Mouse (Mus musculus) limb, embryonic 11.5 days (tissue): Measurements from ENCODE around the gene Magi3. TPM values are rescaled to one million over a fixed set of nuclear protein-coding genes. Genes with fewer than 3 reads are reported as not detected.
A peak's percentile ranks its signal among the peaks of the same experiment; 100 is the strongest.

Source experiments
- ATAC-seq: fragments of 200-750 bp; cut with Nextera tagmentation; 2 replicates; pipeline ENCODE4 v1.8.0; 2017; ENCODE audit warnings: low read depth; ENCODE audit not compliant: insufficient number of reproducible peaks, low FRiP score, low TSS enrichment
- DNase-seq: peaks from one replicate; pipeline ENCODE4 v3.0.0-alpha.2; 2015; ENCODE audit warnings: low spot score
- H3K27ac ChIP-seq: fragments of 300-500 bp; sonication (generic); replicated peaks from 2 replicates; pipeline ENCODE4 v1.5.1; 2014; ENCODE audit warnings: low read depth, mild to moderate bottlenecking, low read length
- H3K27me3 ChIP-seq: fragments of 300-500 bp; sonication (generic); 2 replicates; pipeline ENCODE4 v1.6.1; 2014; ENCODE audit warnings: mild to moderate bottlenecking, low read length, mixed read lengths; ENCODE audit not compliant: control insufficient read depth, insufficient read depth
- H3K36me3 ChIP-seq: fragments of 300-500 bp; sonication (generic); 2 replicates; pipeline ENCODE4 v1.6.1; 2014; ENCODE audit warnings: mild to moderate bottlenecking, low read length, moderate library complexity, mixed read lengths; ENCODE audit not compliant: control insufficient read depth, insufficient read depth
- H3K4me1 ChIP-seq: fragments of 300-500 bp; sonication (generic); 2 replicates; pipeline ENCODE4 v1.6.1; 2014; ENCODE audit warnings: low read length, mixed read lengths; ENCODE audit not compliant: control insufficient read depth, insufficient read depth
- H3K4me2 ChIP-seq: fragments of 300-500 bp; sonication (generic); 2 replicates; pipeline ENCODE4 v1.6.1; 2014; ENCODE audit warnings: low read depth, mild to moderate bottlenecking, moderate library complexity; ENCODE audit not compliant: severe bottlenecking
- H3K4me3 ChIP-seq: fragments of 300-500 bp; sonication (generic); 2 replicates; pipeline ENCODE4 v1.5.1; 2014; ENCODE audit warnings: low read depth, low read length
- H3K9ac ChIP-seq: fragments of 300-500 bp; sonication (generic); 2 replicates; pipeline ENCODE4 v1.6.1; 2014; ENCODE audit warnings: mild to moderate bottlenecking, low read length
- H3K9me3 ChIP-seq: fragments of 300-500 bp; sonication (generic); 2 replicates; pipeline ENCODE4 v1.6.1; 2016; ENCODE audit warnings: low read length; ENCODE audit not compliant: control insufficient read depth
- WGBS: fragments of 180-500 bp; shearing (Covaris S2); extraction: QIAGEN DNeasy Blood & Tissue Kit; methylation state at CpG from one replicate; pipeline ENCODE4 v1.1.7; 2014; 5-methylcytosine and 5-hydroxymethylcytosine counted together
- polyA plus RNA-seq: library from polyadenylated mRNA; unstranded; fragments of >200 nt; fragmentation: Nextera tagmentation; extraction: Ambion mirVana; gene quantifications from 2 replicates; pipeline ENCODE4 v1.2.1, GENCODE M21; 2014

Magi3 gene
- polyA plus RNA-seq, 1 experiment from 2014 or later, result 3.8 TPM

- Histone ChIP-seq H3K27me3 (no peaks in the 10 kb centered on the region), H3K27ac (no peak overlapping the region), H3K36me3 (no peaks in the 10 kb centered on the region), H3K9me3 (no peaks in the 10 kb centered on the region), H3K4me3 (no peak overlapping the region), H3K4me1 (no peaks in the 10 kb centered on the region), H3K9ac (no peak overlapping the region), H3K4me2 (no peak overlapping the region)
- WGBS, result 79% methylated on average over 3 of the region's 3 CpGs
- no peak for ATAC-seq
- no peak for DNase-seq
Measured at GRCm38 (mm10) chr3:104109478-104109877, 110.7 kb downstream of the Magi3 start.

DNA sequence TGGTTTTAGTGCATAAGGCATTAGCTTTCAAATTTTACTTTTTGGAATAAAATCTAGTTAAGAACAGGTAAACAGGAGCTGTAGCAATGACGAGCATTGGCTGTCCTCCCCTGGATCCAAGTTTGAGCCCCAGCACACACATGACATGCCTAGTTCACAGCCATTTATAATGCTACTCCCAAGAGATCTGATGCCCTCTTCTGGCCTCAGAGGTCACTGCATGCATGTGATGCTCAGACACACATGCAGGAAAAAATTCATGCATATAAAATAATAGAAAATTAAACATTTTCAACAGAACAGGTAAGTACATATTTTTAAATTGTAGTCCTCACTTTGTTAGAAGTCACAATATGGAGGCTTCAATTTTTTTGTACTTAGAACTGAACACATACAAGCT lies 115.2 kb downstream of the Magi3 start:
- Histone ChIP-seq H3K36me3 (no peaks in the 10 kb centered on the region), H3K9me3 (no peaks in the 10 kb centered on the region), H3K4me1 (no peaks in the 10 kb centered on the region), H3K4me3 (no peak overlapping the region), H3K27me3 (no peaks in the 10 kb centered on the region), H3K4me2 (no peak overlapping the region), H3K27ac (no peak overlapping the region), H3K9ac (no peak overlapping the region)
- ATAC-seq (no peak), DNase-seq (peak; percentile 52)
- WGBS, result 69% methylated on average over 1 of the region's 1 CpGs

DNA sequence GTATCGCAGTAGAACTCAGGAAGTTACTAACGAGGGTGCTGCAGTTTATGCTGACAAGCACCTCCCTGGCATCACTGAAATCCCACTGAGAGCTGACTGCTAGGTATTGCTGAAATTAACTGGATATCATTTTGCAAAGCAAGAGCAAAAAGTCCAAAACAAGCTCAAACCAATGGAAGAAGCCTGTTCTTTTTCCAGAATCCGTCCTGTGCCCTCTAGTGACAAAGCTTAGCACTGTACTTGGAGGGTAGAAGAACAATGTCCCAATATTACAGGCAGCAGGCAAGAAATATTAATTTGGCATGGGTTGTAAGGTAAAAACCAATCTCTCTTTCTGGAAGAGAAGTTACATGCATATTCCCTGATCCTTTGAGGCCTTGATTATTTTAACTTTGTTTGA lies 118.5 kb downstream of the Magi3 start:
- Histone ChIP-seq H3K9me3 (no peaks in the 10 kb centered on the region), H3K36me3 (no peaks in the 10 kb centered on the region), H3K9ac (no peak overlapping the region), H3K27ac (no peak overlapping the region), H3K4me2 (no peak overlapping the region), H3K4me1 (no peaks in the 10 kb centered on the region), H3K4me3 (no peak overlapping the region), H3K27me3 (no peaks in the 10 kb centered on the region)
- ATAC-seq (no peak), DNase-seq (no peak)
- 77% methylated on average over 3 of the region's 3 CpGs for WGBS

DNA sequence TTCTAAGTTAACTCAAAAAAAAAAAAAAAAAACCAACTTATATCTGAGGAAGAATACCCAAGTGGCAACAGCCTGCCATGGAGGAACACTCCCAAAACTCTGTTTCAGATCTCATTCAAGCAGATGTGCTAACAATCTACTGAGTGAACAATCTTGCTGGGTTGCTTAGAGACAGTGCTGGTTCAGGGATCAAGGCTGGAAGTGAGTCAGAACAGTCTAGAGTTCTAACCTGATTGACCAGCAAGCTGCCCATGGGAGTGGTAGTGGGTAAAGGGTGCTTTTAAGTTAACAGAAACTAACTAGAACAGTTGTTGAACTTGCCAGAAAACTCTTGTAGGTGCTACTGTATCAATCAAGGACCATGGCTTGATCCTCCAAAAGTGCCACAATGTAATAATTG lies 118.9 kb downstream of the Magi3 start:
- no peak overlapping the region for H3K4me3 ChIP-seq
- H3K9ac ChIP-seq, result no peak overlapping the region
- H3K9me3 ChIP-seq, result no peaks in the 10 kb centered on the region
- no peak overlapping the region for H3K27ac ChIP-seq
- ATAC-seq, result no peak
- DNase-seq, result no peak
- no peak overlapping the region for H3K4me2 ChIP-seq
- no peaks in the 10 kb centered on the region for H3K27me3 ChIP-seq
- H3K4me1 ChIP-seq, result no peaks in the 10 kb centered on the region
- no peaks in the 10 kb centered on the region for H3K36me3 ChIP-seq

GRCm38 (mm10) chr3:104095936-104096335 lies 124.2 kb downstream of the Magi3 start:
- H3K36me3 ChIP-seq, result no peaks in the 10 kb centered on the region
- no peak overlapping the region for H3K27ac ChIP-seq
- DNase-seq (no peak), ATAC-seq (no peak)
- no peaks in the 10 kb centered on the region for H3K9me3 ChIP-seq
- no peak overlapping the region for H3K4me3 ChIP-seq
- no peak overlapping the region for H3K4me2 ChIP-seq
- no peak overlapping the region for H3K9ac ChIP-seq
- no peaks in the 10 kb centered on the region for H3K4me1 ChIP-seq
- H3K27me3 ChIP-seq, result no peaks in the 10 kb centered on the region
- 78% methylated on average over 3 of the region's 3 CpGs for WGBS

- ATAC-seq (no peak), DNase-seq (no peak)
- H3K4me1 ChIP-seq, result no peaks in the 10 kb centered on the region
- H3K27ac ChIP-seq, result no peak overlapping the region
- no peak overlapping the region for H3K4me3 ChIP-seq
- H3K36me3 ChIP-seq, result no peaks in the 10 kb centered on the region
- no peak overlapping the region for H3K9ac ChIP-seq
- H3K27me3 ChIP-seq, result no peaks in the 10 kb centered on the region
- WGBS, result 78% methylated on average over 1 of the region's 1 CpGs
- H3K9me3 ChIP-seq, result no peaks in the 10 kb centered on the region
- H3K4me2 ChIP-seq, result no peak overlapping the region
Measured at GRCm38 (mm10) chr3:104094646-104095045, 125.5 kb downstream of the Magi3 start.

DNA sequence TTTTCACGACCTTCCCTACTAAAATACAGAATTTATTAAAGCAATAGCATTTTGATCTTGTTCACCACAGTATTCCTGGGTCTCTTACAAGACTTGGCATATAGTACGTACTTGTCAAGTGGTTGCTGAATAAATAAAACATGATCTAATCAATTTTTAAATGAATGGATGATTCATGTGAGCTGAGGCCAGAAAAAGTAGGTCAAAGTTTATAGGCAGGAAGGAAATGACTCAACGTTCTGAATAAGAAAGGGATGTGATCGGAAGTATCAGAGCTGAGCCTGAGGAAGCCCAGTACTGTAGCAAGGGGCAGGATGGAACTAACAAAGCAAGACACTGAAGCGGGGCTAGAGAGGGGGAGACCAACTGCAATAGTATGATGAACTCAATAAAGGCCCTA lies 127.4 kb downstream of the Magi3 start:
- Histone ChIP-seq H3K4me1 (no peaks in the 10 kb centered on the region), H3K9ac (no peak overlapping the region), H3K27ac (no peak overlapping the region), H3K9me3 (no peaks in the 10 kb centered on the region), H3K27me3 (no peaks in the 10 kb centered on the region), H3K36me3 (no peaks in the 10 kb centered on the region), H3K4me3 (no peak overlapping the region), H3K4me2 (no peak overlapping the region)
- no peak for DNase-seq
- no peak for ATAC-seq
- 92% methylated on average over 5 of the region's 5 CpGs for WGBS

- H3K9ac ChIP-seq, result no peak overlapping the region
- no peaks in the 10 kb centered on the region for H3K36me3 ChIP-seq
- WGBS, result 76% methylated on average over 1 of the region's 1 CpGs
- no peaks in the 10 kb centered on the region for H3K4me1 ChIP-seq
- no peak overlapping the region for H3K27ac ChIP-seq
- ATAC-seq, result no peak
- H3K4me2 ChIP-seq, result no peak overlapping the region
- no peaks in the 10 kb centered on the region for H3K27me3 ChIP-seq
- H3K4me3 ChIP-seq, result no peak overlapping the region
- DNase-seq, result no peak
- H3K9me3 ChIP-seq, result no peaks in the 10 kb centered on the region
Measured at GRCm38 (mm10) chr3:104082031-104082430, 138.1 kb downstream of the Magi3 start.

GRCm38 (mm10) chr3:104078725-104079124 lies 141.4 kb downstream of the Magi3 start:
- Histone ChIP-seq H3K9ac (no peak overlapping the region), H3K4me1 (no peaks in the 10 kb centered on the region), H3K36me3 (no peaks in the 10 kb centered on the region), H3K9me3 (no peaks in the 10 kb centered on the region), H3K4me3 (no peak overlapping the region), H3K27ac (no peak overlapping the region), H3K4me2 (no peak overlapping the region), H3K27me3 (no peaks in the 10 kb centered on the region)
- no peak for DNase-seq
- no peak for ATAC-seq
